Mouse (Mus musculus) small intestine, adult 2 months (tissue): ENCODE data around the gene Grasp. TPM values are rescaled to one million over a fixed set of nuclear protein-coding genes. Genes with fewer than 3 reads are reported as not detected.

Experiments used
- H3K27ac ChIP-seq: fragments of 200-500 bp; 2 replicates; pipeline ENCODE4 v1.5.1; 2012; ENCODE audit warnings: low read depth, low read length, control low read depth, inconsistent platforms; ENCODE audit not compliant: insufficient read depth
- H3K27me3 ChIP-seq: fragments of 200-500 bp; 2 replicates; pipeline ENCODE4 v1.6.1; 2012; ENCODE audit warnings: mild to moderate bottlenecking, moderate library complexity, low read length, inconsistent platforms; ENCODE audit not compliant: control insufficient read depth, insufficient read depth
- H3K36me3 ChIP-seq: fragments of 200-500 bp; 2 replicates; pipeline ENCODE4 v1.6.1; 2012; ENCODE audit warnings: mild to moderate bottlenecking, low read length, control low read depth, inconsistent platforms; ENCODE audit not compliant: control insufficient read depth, insufficient read depth
- H3K4me1 ChIP-seq: fragments of 200-500 bp; 2 replicates; pipeline ENCODE4 v1.6.1; 2012; ENCODE audit warnings: low read length, inconsistent platforms, mixed read lengths; ENCODE audit not compliant: control insufficient read depth, insufficient read depth, insufficient read length
- H3K4me3 ChIP-seq: fragments of 200-500 bp; 2 replicates; pipeline ENCODE4 v1.5.1; 2012; ENCODE audit warnings: low read depth, mild to moderate bottlenecking, control low read depth, inconsistent platforms, low read length, moderate library complexity
- CTCF ChIP-seq: fragments of 200-500 bp; IDR thresholded peaks from 2 replicates; pipeline ENCODE4 v1.5.1; 2012; ENCODE audit warnings: low read depth, mild to moderate bottlenecking, control low read depth, inconsistent platforms, low read length, moderate library complexity, mixed read lengths; ENCODE audit not compliant: insufficient replicate concordance, insufficient read length; ENCODE audit errors: extremely low read depth
- POLR2A ChIP-seq: fragments of 200-500 bp; IDR thresholded peaks from 2 replicates; pipeline ENCODE4 v1.6.1; 2012; ENCODE audit warnings: low read depth, mild to moderate bottlenecking, control low read depth, inconsistent platforms, low read length, moderate library complexity
- WGBS: fragments of 180-500 bp; shearing (Covaris S2); methylation state at CpG from one replicate; pipeline ENCODE4 v1.1.7; 2018; 5-methylcytosine and 5-hydroxymethylcytosine counted together
- polyA plus RNA-seq: library from polyadenylated mRNA; depleted of rRNA; stranded (reverse); fragments of >200 nt; gene quantifications from 2 replicates; pipeline ENCODE4 v1.2.3, GENCODE M21; 2012; rRNA removed

The Grasp gene
- polyA plus RNA-seq, 1 experiment: 7.3 TPM

- H3K36me3 ChIP-seq: no peaks in the 10 kb centered on the region
- 54% methylated on average over 5 of the region's 5 CpGs for WGBS
- peaks cover 4% of the 10 kb centered on the region; the same call in 1 of the 2 replicates for H3K4me1 ChIP-seq
- no peak for TF ChIP-seq POLR2A
- TF ChIP-seq CTCF: no peak
- no peak overlapping the region for H3K27ac ChIP-seq
- no peaks in the 10 kb centered on the region for H3K27me3 ChIP-seq
- H3K4me3 ChIP-seq: no peak overlapping the region
These were observed 54.6 kb downstream of the Grasp start for GRCm38 (mm10) chr15:101278589-101278988.

GRCm38 (mm10) chr15:101279430-101279999, 55.5 kb downstream of the Grasp start:
- WGBS: 58% methylated on average over 12 of the region's 12 CpGs
- no peak overlapping the region for H3K27ac ChIP-seq
- no peaks in the 10 kb centered on the region for H3K27me3 ChIP-seq
- H3K4me1 ChIP-seq: peaks cover 4% of the 10 kb centered on the region; the same call in 1 of the 2 replicates
- no peaks in the 10 kb centered on the region for H3K36me3 ChIP-seq
- TF ChIP-seq CTCF (no peak), POLR2A (no peak)
- H3K4me3 ChIP-seq: no peak overlapping the region

Other genes starting within 250 kb of the Grasp start
- gene Gm47841, start 176.8 kb upstream of the Grasp start, polyA plus RNA-seq: 0.18 TPM in 1 of 2 replicates, not detected in the other
- 2.9 and 7.8 TPM in 2 replicates for gene Fignl2, start 145.6 kb upstream of the Grasp start, polyA plus RNA-seq
- not detected in 2 replicates for gene Ankrd33, start 108.4 kb upstream of the Grasp start, polyA plus RNA-seq
- gene Acvrl1, start 95.7 kb upstream of the Grasp start, polyA plus RNA-seq: 19.6 and 35.5 TPM in 2 replicates
- gene Acvr1b, start 50.1 kb upstream of the Grasp start, polyA plus RNA-seq: 21.5 and 46.0 TPM in 2 replicates
- 6.5 and 9.7 TPM in 2 replicates for gene Nr4a1, start 30.1 kb downstream of the Grasp start, polyA plus RNA-seq
- gene Atg101, start 60.1 kb downstream of the Grasp start, polyA plus RNA-seq: 13.7 and 38.4 TPM in 2 replicates
- 0.14 and 0.24 TPM in 2 replicates for gene 6030408B16Rik, start 69.0 kb downstream of the Grasp start, polyA plus RNA-seq
- gene Krt80, start 146.0 kb downstream of the Grasp start, polyA plus RNA-seq: 0.61 and 2.5 TPM in 2 replicates
- gene Krt7, start 186.9 kb downstream of the Grasp start, polyA plus RNA-seq: 35.1 and 43.1 TPM in 2 replicates
- 0.29 and 0.30 TPM in 2 replicates for gene Krt87, start 214.6 kb downstream of the Grasp start, polyA plus RNA-seq
- not detected in 2 replicates for gene Krt88, start 223.6 kb downstream of the Grasp start, polyA plus RNA-seq
- gene Krt81, start 239.6 kb downstream of the Grasp start, polyA plus RNA-seq: not detected in 2 replicates
- not detected in 2 replicates for gene Krt86, start 249.3 kb downstream of the Grasp start, polyA plus RNA-seq